Mouse (Mus musculus) B cell, adult (primary cell): ENCODE results near the gene Gm10324. TPM values are rescaled to one million over a fixed set of nuclear protein-coding genes. Genes with fewer than 3 reads are reported as not detected.

Source experiments
- total RNA-seq: library from RNA; stranded (reverse); gene quantifications from 4 replicates; pipeline ENCODE4 v1.2.4, GENCODE M21; 2023; ENCODE audit not compliant: inconsistent age

Gene Gm10324
- not detected in 4 replicates for total RNA-seq

GRCm38 (mm10) chr13:66119247-66119646 lies at the start of gene Gm10324:
Gene Gm10324, plus strand, starts transcription at chr13:66119547.

Other genes starting within 250 kb of the Gm10324 start
- not detected in 4 replicates for gene Gm10772, start 108.0 kb downstream of the Gm10324 start, total RNA-seq